Mouse (Mus musculus) thymus, adult 2 months (tissue): ENCODE results near the gene Tead2.

ENCODE experiments used
- CTCF ChIP-seq: fragments of 200-500 bp; IDR thresholded peaks from 2 replicates; pipeline ENCODE4 v1.5.1; 2012; ENCODE audit warnings: mild to moderate bottlenecking, control low read depth, low read length, moderate library complexity, borderline replicate concordance; ENCODE audit not compliant: control insufficient read depth, poor library complexity, insufficient read depth; ENCODE audit errors: extremely low read depth
- POLR2A ChIP-seq: fragments of 200-500 bp; IDR thresholded peaks from 2 replicates; pipeline ENCODE4 v1.6.1; 2012; ENCODE audit warnings: mild to moderate bottlenecking, low read length, control low read depth, moderate library complexity; ENCODE audit not compliant: control insufficient read depth, poor library complexity, insufficient read depth; ENCODE audit errors: extremely low read depth

DNA sequence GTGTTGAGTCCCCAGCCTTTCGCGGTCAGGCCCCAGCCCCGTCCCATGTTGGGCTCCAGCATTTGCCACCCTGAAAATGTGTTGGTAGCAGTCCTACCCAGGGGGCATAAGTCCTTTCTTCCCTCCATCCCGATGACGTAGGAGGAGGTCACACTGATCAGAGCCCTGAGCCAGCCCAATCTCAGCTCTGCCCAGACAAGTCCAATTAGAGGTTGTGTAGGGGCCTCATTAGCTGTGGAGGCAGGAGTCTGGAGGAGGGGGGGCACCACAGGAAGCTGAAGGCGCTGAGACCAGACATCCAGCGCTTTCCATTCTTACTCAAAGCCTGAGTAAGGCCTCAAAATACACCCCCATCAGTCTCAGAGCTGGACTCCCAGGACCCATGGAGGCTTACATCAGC is 29.6 kb upstream of the Tead2 start:
- TF ChIP-seq POLR2A, result no peak
- no peak for TF ChIP-seq CTCF
